Mouse (Mus musculus) lung, postnatal 0 days (tissue): ENCODE measurements around the gene Rasgrf1.

ENCODE experiments used
- CTCF ChIP-seq: IDR thresholded peaks from 2 replicates; pipeline ENCODE4 v1.5.1; 2016; ENCODE audit warnings: antibody characterized with exemption, mild to moderate bottlenecking
- EP300 ChIP-seq: IDR thresholded peaks from 2 replicates; pipeline ENCODE4 v1.6.1; 2016; ENCODE audit warnings: antibody characterized with exemption, mild to moderate bottlenecking, control low read depth

GRCm38 (mm10) chr9:89970271-89970670 lies 60.6 kb downstream of the Rasgrf1 start:
- TF ChIP-seq EP300, result no peak
- TF ChIP-seq CTCF, result no peak
